Mouse (Mus musculus): ENCODE measurements at regions not wholly inside any gene's neighbourhood (a gene's known extent, or its start where the extent isn't known, plus 50 kb on each side); places are given as distances from the start of the nearest gene placed in this dataset.

DNA sequence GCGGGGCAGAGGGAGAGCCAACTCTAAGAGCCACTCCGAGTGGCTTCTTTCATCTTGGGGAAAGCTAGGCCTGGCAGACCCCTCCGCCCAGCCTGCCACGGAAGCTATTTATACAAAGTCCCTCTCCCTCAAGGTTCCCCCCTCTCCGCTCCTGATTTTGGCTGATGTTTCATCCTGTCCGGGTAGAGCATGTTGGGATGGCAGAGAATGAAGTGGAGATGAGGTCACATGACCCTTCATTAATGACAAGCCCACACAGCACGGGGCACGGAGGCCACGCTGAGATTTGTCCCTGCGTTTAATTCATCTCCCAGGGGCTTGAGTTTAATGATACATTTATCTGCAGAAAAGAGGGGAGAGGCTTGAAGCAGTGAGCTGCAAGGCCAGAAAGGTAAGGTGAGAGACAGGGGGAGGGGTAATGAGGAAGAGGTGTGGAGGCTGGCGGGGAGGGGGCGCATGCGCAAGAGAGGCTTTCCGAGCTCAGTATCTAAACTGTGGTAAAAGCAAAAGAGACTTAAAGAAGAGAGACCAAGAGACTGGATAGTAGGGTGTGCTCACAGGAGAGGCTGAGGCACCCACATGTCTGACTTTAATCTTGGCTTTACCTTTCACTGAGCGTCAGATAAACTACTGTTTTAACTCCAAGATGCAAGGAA is 111.7 kb downstream of the Chst1 start:
- TF ChIP-seq POLR2A (IDR thresholded peaks at IDR 0.05; ENCODE audit: insufficient read depth, low read depth, low read length) (no peak), CTCF (IDR thresholded peaks at IDR 0.05) (no peak), EP300 (IDR thresholded peaks at IDR 0.05; ENCODE audit: insufficient read depth, low read depth, low read length) (no peak)
